Mouse (Mus musculus) inflammation-experienced regulatory T-cells (primary cell): Measurements from ENCODE around the gene Tnrc6b. TPM values are rescaled to one million over a fixed set of nuclear protein-coding genes. Genes with fewer than 3 reads are reported as not detected.

Experiments used
- polyA plus RNA-seq, 2 experiments: library from polyadenylated mRNA; unstranded; fragments of 100-300 nt; shearing (Covaris generic); gene quantifications; one replicate each; pipeline ENCODE4 v1.2.1; 2017

Tnrc6b gene
- 10 to 100 TPM; 33.8 to 35.8 TPM for polyA plus RNA-seq

GRCm38 (mm10) chr15:80710608-80711363 is at the start of gene Tnrc6b:
TSS of gene Tnrc6b (plus strand) at chr15:80711313.

GRCm38 (mm10) chr15:80671295-80672252 is 39.5 kb upstream of the Tnrc6b start, which contains the start of gene Fam83f:
TSS of gene Fam83f (plus strand) at chr15:80671847.

DNA sequence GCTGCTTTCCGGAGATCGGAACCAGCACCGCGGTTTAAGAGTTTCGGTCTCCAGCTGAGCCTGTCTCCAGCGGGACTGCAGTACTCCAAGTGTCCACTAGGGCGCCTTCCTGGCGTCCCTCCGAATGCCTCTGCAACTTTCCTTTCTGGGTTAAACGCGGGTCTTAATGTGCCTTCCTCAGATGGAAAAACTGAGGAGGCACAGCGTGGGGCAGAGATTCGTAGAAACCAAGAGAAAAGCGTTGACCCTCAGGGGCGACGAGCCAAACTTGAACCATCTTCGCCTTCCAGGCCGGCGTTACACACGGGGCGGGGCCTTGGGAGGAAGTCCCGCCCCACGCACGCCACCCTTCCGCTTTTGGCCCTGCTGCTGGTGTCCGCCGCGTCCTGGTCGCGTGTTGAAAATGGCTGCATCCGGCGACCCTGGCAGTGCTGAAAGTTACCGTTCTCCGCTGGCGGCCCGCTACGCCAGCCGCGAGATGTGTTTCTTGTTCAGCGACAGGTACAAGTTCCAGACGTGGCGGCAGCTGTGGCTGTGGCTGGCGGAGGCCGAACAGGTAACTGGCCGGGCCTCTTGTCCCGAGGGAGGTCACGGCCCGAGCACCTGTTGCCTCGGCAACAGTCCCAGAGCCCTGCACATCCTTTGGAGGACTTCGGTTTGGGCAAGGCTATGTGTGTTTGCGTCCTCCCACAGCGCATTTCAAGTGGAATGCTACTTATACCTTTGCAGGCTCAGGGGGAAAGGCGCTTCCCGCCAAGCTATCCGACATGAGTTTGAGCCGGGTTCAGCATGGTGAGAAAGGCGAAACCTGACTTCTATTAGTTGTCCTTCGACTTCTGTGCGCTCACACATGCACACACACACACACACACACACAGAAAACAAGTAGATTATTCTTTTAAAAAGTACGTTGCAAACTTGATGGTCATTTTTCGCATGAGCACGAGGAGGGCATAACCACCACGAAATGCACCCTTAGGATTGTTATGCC is 237.3 kb downstream of the Tnrc6b start, which contains the start of gene Adsl:
Adsl (plus strand) TSS at position 346 of the 991 bp plus-strand sequence.

GRCm38 (mm10) chr15:80977620-80978334 is 266.7 kb downstream of the Tnrc6b start, which contains the start of gene Sgsm3:
TSS of gene Sgsm3 (plus strand) at chr15:80977765.

Other genes starting within 250 kb of the Tnrc6b start
- 1 to 10 TPM in 1 of 2 experiments, under 1 TPM in 1; 0.46 to 1.7 TPM for gene Enthd1, start 146.2 kb upstream of the Tnrc6b start, polyA plus RNA-seq
- 10 to 100 TPM; 47.2 to 63.5 TPM for gene Grap2, start 138.7 kb upstream of the Tnrc6b start, polyA plus RNA-seq
- gene Fam83f, start 39.5 kb upstream of the Tnrc6b start, polyA plus RNA-seq = 1 to 10 TPM in 1 of 2 experiments, under 1 TPM in 1; 0.30 to 1.2 TPM
- gene Adsl, start 237.2 kb downstream of the Tnrc6b start, polyA plus RNA-seq = 100 to 1,000 TPM; 134 to 165 TPM